Mouse (Mus musculus) myocyte (in vitro differentiated cells): Measurements from ENCODE around the gene Plscr3.

Source experiments
- POLR2A ChIP-seq: IDR thresholded peaks from one replicate; pipeline ENCODE4 v1.6.1; 2011; ENCODE audit warnings: low read depth, mild to moderate bottlenecking, control low read depth, moderate library complexity; ENCODE audit not compliant: insufficient read length
- USF1 ChIP-seq: IDR thresholded peaks from one replicate; pipeline ENCODE4 v1.6.1; 2011; ENCODE audit warnings: low read depth, mild to moderate bottlenecking, control low read depth, moderate library complexity

GRCm38 (mm10) chr11:69804972-69805909 is 40.9 kb upstream of the Plscr3 start, which contains the start of gene Tmem102:
- TF ChIP-seq USF1 (no peak), POLR2A (no peak)
